Mouse (Mus musculus): ENCODE measurements around the gene Crtc2. TPM values are rescaled to one million over a fixed set of nuclear protein-coding genes. Genes with fewer than 3 reads are reported as not detected.
A peak's percentile ranks its signal among the peaks of the same experiment; 100 is the strongest.
"Not testable (repeated sequence)": the region's sequence is repeated elsewhere in the genome, so short reads cannot be mapped to it uniquely, and the experiment has no call there.

The Crtc2 gene
- total RNA-seq, 2 experiments from 2014 or later: 27.9 to 39.0 TPM

DNA sequence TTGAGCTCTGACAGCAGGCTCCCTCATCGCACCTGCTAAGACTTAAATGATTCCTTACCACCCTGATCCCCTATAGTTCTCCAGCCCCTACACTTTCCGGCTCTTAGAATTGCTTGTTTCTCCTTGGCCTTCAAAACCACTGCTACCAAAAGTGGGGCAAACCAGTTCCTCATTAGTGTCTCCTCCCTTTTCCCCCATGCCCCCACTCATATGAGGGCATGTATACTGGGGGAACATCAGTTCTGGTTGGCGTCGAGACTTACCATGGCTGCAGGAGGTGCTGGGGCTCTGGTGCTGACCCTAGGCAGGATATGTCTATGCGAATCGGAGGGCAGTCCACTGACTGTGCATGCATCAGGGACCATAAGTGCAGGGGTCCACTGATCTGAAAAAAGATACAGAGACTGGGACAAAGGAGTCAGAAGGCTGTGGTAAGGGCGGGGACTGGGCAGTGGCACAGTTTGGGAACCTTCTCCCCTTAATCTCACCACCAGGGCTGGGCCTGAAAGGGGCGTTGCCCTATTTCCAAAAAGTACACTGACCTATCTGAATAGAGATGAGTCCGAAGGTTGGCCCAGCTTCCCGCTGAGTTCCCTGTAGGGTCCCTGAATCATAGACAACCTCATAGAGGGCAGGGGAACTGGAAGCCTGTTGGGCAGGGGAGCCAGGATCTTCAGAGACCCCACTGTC lies 12.1 kb upstream of the Crtc2 start:
- no peak for DNase-seq (ENCODE audit: extremely low spot score in 1 of 2, low spot score in 1 of 2)

DNA sequence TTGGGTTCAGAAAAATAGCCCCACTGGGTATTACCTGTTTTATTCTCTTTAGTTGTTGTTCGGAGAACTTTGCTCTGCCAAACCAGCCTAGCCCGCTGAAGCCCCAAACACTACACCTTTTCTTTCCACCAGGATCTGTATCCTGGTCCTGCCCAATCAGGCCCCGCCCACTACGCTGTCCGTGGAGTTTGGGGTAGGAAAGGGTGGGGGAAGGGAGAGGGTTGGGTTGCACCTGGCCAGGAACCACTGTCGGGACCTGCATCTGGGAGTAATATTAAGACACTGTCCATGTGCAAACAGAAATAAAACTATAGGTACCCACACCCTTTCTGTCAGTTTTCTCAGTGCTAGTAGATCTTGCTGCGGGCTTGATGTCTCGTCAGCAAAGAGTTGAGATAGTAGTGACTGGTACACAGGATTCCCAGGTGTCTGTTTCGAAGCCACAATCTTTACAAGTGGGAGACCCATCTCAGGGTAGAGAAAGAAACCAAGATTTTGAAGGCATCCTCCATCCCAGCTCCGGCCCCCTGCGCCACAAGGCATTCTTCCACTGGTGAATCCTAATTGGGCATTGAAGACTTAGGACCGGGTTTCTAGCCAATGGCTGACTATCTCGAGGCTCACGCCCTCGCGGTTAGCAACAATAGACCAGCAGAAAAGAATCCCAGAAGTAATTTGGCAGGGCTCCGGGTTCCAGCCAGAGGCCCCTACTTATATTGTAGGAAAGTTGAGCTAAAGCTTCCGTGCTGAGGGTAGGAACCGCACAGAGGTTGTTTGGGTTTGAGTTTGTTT lies 10.8 kb upstream of the Crtc2 start, which contains the start of gene Creb3l4:
Creb3l4 (minus strand) TSS at position 529 of the 792 bp plus-strand sequence.
- no peak for DNase-seq (ENCODE audit: extremely low spot score in 1 of 2, low spot score in 1 of 2)

DNA sequence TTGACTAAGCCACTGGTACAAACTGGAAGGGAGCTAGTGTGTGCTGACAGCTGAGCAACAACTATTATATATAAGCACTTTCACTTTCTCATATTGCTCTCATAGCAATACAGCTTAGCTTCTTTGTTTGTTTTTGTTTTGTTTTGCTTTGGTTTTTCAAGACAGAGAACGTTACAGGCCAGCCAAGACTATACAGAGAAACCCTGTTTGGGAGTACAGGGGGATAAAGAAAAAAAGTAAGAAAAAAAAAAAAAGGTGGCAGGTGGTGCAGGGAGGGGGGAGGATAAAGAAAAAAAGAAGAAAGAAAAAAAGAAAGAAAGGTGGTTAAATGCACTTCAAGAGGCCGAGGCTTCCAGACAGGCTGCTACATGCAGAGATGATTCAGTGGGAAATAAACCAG lies 8.6 kb upstream of the Crtc2 start:
- DNase-seq (ENCODE audit: extremely low spot score in 1 of 2, low spot score in 1 of 2): no peak

DNA sequence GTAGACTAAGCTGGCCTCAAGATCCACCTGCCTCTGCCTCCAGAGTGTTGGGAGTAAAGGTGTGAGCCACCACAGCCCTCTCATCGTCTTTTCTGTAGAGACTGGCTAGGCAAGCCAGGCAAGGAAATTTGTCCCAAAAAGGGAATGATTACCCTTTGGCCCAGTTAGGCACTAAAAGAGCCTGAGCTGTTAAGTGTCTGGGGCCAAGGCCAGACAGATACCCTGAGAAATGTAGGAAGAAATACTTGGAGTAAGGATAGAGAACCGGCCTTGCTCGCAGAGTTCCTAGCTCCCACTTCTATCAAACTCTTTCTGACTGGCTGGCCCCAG lies 6.4 kb upstream of the Crtc2 start:
- no peak for DNase-seq (ENCODE audit: extremely low spot score in 1 of 2, low spot score in 1 of 2)

DNA sequence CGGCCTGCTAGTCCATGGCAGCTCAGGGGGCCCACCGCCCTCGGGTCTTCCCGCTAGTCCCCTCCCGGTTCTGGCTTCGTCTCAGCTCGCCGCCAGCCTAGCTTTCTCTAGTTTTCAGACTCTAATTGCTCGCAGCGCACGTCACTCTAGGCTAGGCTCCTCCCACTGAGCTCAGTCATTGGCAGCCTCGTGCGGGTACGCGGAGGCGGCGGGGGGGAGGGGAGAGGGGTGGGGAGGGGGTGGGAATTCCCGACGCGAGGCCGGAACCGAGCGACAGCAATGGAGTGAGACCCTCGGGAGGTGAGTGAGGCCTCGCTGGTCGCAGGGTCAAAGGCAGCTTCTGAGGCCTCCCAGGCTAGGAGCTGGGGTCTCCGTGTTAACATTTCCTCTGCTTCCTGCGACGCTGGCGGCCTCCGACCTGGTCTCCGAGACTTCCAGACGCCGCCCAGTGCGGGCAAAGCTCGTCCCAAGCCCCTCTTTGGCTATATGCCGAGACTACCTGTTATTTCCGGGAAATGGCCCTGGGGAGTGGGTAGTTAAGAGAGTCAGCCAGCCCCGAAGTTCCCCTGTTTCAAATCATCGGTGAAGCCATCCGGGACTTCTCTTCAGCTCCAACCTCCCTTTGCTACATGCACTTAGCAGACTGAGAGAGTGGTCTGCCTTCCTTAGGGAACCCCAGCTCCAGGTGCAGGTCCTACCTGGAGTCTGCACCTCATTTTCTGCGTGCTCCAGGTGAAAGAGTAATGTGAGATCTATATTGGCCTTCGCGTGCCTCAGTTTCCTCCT lies 5.8 kb upstream of the Crtc2 start, which contains the start of gene Slc39a1:
Slc39a1 (plus strand) TSS at position 213 of the 786 bp plus-strand sequence.
- DNase-seq (ENCODE audit: extremely low spot score in 1 of 2, low spot score in 1 of 2): peak; percentile 77 to 80

DNA sequence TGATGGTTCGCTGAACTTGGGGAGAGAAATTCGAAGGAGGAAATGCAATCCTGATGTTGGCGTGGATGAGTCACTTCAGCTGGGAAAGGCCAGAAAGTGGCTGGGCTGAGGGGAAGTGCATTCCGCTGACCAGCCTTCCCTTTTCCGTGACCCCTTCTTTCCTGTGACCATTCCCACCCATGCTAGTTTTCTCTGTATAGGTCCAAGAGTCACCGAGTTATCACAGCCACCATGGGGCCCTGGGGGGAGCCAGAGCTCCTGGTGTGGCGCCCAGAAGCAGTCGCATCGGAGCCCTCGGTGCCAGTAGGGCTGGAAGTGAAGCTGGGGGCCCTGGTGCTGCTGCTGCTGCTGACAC lies 5.2 kb upstream of the Crtc2 start:
- DNase-seq (ENCODE audit: extremely low spot score in 1 of 2, low spot score in 1 of 2): no peak

DNA sequence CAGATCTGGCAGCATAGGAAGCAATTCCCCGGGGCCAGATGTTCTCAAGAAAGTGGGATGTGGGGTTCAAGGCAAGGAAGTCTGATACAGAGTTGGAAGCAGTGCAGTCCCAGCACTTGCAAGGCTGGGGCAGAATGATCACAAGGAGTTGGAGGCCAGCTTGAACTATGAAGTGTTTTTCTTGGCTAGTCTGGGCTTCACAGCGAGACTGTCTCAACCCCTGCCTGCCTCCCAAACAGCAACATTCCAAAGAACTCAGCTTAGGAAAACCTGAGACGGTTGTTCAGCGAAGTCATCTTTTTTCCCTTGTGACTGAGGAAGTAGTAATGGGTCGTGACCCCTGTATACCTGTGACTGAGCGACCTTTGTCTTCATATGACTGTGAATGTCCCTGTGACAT lies 3.2 kb upstream of the Crtc2 start:
- DNase-seq (ENCODE audit: extremely low spot score in 1 of 2, low spot score in 1 of 2): no peak

DNA sequence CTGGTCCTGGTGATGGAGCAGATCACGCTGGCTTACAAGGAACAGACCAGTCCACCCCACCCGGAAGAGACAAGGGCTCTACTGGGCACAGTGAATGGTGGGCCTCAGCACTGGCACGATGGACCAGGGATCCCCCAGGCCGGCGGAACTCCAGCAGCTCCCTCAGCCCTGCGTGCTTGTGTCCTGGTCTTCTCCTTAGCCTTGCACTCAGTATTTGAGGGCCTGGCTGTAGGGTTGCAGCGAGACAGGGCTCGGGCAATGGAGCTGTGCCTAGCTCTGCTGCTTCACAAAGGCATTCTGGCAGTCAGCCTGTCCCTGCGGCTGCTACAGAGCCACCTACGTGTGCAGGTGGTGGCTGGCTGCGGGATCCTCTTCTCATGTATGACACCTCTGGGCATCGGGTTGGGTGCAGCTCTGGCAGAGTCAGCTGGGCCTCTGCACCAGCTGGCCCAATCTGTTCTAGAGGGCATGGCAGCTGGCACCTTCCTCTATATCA lies 2.2 kb upstream of the Crtc2 start:
- not testable (repeated sequence) for DNase-seq (ENCODE audit: extremely low spot score in 1 of 2, low spot score in 1 of 2)

DNA sequence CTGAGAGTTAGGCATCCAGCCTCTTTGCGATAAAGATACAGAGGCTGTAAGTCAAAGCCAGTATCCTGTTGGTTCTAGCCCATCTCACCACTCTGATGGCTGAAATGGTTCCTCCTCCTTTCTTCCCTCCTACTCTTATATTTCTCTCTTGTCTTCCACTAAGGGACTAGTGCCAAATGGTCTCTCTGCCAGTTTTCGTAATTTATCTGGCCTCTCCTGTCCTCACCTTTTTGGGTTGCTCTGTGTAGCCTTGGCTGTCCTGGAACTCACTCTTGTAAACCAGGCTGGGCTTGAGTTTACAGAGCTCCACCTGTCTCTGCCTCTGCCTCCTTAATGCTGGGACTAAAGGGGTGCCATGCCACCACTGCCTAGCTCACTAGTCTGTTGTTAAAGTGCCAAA lies 1.3 kb upstream of the Crtc2 start:
- DNase-seq (ENCODE audit: extremely low spot score in 1 of 2, low spot score in 1 of 2): not testable (repeated sequence)

DNA sequence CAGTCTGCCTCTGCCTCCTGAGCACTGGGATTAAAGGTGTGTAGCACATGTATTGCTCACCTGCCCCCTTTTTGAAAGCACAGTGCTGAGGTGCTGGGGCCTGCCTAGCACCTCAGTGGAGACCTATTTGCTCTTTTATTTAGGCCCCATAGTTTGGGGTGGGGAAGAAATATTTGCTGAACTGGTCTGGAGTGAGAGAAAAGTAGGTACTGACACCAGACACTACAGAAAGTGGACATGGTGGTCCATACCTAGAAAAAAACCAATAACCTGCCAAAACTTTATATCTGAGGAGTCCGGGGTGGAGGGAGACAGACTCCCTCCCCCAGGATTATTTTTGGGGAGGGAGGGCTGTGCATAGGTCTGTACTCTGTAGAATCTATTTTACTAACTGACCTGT lies 789 bp upstream of the Crtc2 start:
- DNase-seq (ENCODE audit: extremely low spot score in 1 of 2, low spot score in 1 of 2): not testable (repeated sequence)

DNA sequence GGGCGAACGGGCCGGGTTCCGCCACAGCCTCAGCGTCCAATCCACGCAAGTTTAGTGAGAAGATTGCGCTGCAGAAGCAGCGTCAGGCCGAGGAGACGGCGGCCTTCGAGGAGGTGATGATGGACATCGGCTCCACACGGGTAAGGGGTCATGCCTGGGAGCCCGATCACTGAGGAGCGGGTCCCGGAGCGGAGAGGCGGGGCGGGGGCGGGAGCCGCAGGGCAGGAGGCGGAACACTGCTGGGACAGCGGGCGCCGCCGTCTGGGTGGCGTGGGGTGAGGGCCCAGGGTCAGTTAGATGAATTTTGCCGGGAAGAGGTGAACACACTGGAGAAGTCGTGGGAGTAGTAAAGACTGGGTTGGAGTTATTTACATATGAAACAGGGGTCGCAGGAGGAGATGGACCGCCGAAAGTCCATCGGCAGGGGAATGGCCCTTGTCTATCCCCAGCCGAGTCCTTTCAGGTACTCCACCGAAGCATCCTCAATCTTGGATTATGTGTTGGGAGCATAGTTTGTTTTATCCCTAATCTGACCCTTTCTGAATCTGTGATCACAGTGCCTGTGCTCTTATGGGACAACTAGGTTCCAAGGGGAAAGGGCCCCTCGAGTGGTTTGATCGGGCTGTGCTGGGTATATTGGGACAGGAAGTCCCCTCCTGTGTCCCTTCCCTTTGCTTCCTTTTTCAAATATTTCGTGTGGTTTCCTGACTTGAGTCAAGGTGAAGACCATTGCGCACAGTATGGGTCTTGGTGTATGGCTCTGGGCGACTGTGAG lies 643 bp downstream of the Crtc2 start:
- DNase-seq (ENCODE audit: extremely low spot score in 1 of 2, low spot score in 1 of 2): no peak

DNA sequence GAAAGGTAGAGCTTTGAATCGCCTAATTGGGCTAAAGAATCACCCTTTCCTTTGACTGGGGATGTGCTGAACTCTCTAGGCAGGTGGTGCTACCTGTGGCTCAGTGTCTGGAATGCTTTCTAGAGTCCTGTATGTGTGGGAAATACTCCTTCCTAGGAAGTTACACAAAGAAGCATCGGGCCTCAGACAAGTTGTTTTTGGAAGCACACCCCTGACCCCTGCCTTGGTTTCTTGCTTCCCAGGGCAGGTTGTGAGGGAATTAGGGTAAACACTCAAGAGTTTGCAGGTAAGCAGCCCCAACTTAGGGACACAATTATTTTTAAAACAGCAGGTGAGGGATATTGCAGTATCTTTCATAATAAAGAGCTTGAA lies 1.2 kb downstream of the Crtc2 start:
- DNase-seq (ENCODE audit: extremely low spot score in 1 of 2, low spot score in 1 of 2): no peak

DNA sequence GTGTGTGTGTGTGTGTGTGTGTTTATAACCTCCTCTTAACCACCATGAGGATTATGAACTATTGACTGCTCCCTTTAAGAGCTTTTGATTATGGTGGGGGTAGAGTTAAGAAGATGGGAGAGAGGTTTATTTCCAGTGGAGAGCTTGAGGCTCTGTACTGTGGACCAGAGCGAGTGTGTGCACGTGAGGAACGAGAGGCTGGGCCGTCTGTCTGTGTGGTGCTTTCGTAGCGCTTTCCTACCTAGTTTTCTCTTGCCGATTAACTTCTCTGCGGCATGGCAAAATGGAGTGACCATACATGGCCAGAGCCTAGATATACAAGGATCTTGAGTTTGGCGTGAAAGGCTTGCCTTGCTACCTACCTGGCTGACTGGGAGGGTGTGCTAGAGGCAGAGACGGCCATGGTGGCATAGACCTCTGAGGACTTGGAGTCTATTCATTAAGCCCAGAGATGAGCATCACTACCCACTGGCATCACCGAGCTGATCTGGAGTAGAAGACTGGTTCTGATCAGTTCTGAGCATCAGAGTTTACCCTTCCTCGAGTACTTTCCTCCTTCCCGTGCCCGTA lies 1.9 kb downstream of the Crtc2 start:
- no peak for DNase-seq (ENCODE audit: extremely low spot score in 1 of 2, low spot score in 1 of 2)

DNA sequence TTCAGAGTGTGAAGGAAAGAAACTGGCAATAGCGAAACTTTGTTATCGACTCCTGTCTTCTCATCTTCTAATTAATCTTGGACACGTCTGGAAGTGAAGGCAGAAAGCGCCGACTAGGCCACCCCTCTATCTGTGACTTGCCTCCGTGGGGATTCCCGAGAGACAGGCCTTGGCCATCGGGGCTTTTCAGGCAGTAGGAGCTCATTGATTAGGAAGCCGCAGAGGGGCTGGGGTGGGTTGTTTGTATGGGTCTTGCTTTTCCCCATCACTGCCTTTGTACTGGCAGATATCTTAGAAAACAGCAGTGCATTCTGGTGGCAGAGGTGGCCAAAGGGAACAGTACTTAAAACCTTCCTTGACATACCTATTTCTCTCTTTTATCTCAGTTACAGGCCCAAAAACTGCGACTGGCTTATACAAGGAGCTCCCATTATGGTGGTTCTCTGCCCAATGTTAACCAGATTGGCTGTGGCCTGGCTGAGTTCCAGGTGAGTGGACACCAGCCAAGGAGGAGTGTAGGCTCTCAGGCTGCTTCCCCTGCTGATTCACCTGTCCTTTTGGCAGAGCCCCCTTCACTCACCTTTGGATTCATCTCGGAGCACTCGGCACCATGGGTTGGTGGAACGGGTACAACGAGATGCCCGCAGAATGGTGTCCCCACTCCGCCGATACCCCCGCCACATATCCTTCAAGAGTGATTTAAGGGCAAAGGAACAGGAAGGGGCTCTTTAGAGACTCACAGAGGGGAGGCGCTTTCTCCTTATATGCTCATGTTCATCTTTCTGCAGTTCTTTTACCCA lies 3.0 kb downstream of the Crtc2 start:
- no peak for DNase-seq (ENCODE audit: extremely low spot score in 1 of 2, low spot score in 1 of 2)

DNA sequence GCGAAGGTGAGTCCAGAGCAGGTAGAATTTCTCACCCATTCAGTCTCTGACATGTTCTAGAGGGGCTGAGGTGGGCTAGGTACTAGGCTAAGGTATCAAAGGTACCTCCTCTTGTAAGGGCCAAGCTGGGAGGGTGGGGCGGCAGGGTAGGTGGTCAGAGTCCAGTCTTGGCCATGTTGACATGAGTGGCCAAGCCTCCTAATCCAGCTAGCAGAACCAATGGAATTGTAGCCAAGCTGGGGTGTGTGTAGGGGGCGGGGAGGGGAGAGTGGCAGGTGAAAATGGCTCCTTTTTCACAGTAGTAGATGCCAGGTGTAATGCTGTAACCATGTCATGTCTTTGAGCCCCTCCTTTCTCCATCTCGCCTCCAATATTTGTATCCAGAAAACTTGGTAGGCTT lies 4.6 kb downstream of the Crtc2 start:
- DNase-seq (ENCODE audit: extremely low spot score in 1 of 2, low spot score in 1 of 2): no peak

DNA sequence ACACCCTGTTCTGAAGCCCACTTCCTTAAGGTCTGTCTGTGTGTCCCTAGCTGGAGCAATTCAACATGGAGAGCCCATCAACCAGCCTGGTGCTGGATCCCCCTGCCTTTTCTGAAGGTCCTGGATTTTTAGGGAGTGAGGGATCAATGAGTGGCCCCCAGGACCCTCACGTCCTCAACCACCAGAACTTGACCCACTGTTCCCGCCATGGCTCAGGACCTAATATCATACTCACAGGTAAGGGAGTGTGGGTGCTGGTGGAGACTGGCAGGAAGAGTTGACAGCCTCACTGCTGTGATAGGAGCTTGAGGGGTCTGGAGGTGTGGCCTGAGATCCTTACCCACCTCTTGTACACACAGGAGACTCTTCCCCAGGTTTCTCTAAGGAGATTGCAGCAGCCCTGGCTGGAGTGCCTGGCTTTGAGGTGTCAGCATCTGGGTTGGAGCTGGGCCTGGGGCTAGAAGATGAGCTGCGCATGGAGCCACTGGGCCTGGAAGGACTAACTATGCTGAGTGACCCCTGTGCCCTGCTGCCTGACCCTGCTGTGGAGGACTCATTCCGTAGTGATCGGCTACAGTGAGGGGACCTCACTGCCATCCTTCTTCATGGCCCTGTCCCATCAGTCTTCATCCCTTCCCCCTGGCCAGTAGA lies 9.3 kb downstream of the Crtc2 start:
- DNase-seq (ENCODE audit: extremely low spot score in 1 of 2, low spot score in 1 of 2): no peak

DNA sequence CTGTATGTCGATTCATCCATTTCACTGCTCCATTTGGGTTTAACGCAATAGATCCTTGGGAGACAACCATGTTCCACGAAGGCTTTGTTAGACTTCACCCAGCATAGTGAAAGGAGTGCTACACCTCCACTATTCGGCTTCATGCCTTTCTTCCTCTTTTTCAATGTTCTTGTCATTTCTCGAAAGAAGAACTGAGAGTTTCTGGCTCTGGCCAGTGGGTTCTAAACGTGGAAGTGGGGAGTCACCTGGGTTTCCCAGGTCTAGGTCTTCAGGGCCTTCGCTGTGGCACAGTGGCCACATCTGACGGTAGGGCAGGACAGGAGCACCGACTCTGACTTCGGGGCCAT lies 10.7 kb downstream of the Crtc2 start:
- no peak for DNase-seq (ENCODE audit: extremely low spot score in 1 of 2, low spot score in 1 of 2)

DNA sequence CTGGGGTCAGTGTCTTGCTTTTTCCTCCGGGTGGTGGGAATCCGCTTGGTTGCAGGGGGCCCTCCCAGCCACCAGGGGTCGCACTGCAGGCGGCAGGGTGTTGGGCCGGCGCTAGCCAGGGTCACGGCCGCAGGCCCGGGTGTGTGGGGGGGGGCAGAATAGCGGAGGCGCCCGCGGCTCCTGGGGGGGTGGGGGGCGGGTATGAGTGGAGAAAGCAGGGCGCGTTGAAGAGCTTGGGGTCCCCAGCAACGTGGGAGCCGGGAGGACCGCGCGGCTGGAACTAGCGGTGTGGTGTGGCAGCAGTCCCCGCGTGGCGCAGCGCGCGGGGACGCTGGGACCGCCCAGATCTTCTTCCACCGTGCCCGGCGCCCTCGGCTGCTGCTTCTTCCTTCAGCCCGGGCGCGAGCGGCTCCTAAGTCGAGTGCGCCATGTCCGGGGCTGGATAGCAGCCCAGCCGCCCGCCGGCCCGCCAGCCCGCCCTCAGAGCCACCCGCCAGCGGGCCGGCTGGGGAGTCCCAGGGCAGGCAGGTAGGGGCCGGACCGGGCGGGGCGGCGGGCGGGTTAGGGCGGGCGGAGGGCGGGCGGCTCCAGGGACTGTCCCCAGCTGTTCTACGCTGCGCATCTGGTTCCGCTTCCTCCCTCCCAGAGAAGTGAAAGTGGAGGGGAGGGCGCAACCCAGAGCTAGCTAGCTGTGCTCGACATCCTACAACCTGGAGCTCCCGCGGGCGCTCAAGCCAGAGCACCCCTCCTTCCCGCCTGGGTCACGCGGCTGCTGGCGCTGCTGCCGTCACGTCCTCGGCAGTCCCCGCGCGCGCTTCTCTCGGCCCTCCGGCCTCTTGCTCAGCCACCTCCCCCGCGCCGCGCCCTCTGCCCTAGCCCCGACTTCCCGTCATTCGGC lies 11.3 kb downstream of the Crtc2 start, which contains the start of gene Dennd4b:
Dennd4b (plus strand) TSS at position 152 of the 898 bp plus-strand sequence.
- peak; percentile 88 to 93 for DNase-seq (ENCODE audit: extremely low spot score in 1 of 2, low spot score in 1 of 2)

All from layer of hippocampus, postnatal 25 days (tissue).